Mouse (Mus musculus) neural tube, embryonic 12.5 days (tissue): ENCODE measurements around the gene Uqcrfs1. TPM values are rescaled to one million over a fixed set of nuclear protein-coding genes. Genes with fewer than 3 reads are reported as not detected.

Source experiments
- polyA plus RNA-seq: library from polyadenylated mRNA; unstranded; fragments of >200 nt; fragmentation: Nextera tagmentation; extraction: Ambion mirVana; gene quantifications from 2 replicates; pipeline ENCODE4 v1.2.1, GENCODE M21; 2016

The Uqcrfs1 gene
- polyA plus RNA-seq, 1 experiment from 2014 or later, result 248 TPM

Other genes with a start within 250 kb of the Uqcrfs1 start
- 0.77 and 1.3 TPM in 2 replicates for gene Agtr1a, start 208.9 kb downstream of the Uqcrfs1 start, polyA plus RNA-seq
- 20.5 and 21.2 TPM in 2 replicates for gene Dusp22, start 114.6 kb upstream of the Uqcrfs1 start, polyA plus RNA-seq
- 0.05 and 0.08 TPM in 2 replicates for gene Irf4, start 203.9 kb upstream of the Uqcrfs1 start, polyA plus RNA-seq